Mouse (Mus musculus) thymus, adult 2 months (tissue): ENCODE data around the gene Olfr432.

Experiments used
- CTCF ChIP-seq: fragments of 200-500 bp; IDR thresholded peaks from 2 replicates; pipeline ENCODE4 v1.5.1; 2012; ENCODE audit warnings: mild to moderate bottlenecking, control low read depth, low read length, moderate library complexity, borderline replicate concordance; ENCODE audit not compliant: control insufficient read depth, poor library complexity, insufficient read depth; ENCODE audit errors: extremely low read depth
- POLR2A ChIP-seq: fragments of 200-500 bp; IDR thresholded peaks from 2 replicates; pipeline ENCODE4 v1.6.1; 2012; ENCODE audit warnings: mild to moderate bottlenecking, low read length, control low read depth, moderate library complexity; ENCODE audit not compliant: control insufficient read depth, poor library complexity, insufficient read depth; ENCODE audit errors: extremely low read depth

DNA sequence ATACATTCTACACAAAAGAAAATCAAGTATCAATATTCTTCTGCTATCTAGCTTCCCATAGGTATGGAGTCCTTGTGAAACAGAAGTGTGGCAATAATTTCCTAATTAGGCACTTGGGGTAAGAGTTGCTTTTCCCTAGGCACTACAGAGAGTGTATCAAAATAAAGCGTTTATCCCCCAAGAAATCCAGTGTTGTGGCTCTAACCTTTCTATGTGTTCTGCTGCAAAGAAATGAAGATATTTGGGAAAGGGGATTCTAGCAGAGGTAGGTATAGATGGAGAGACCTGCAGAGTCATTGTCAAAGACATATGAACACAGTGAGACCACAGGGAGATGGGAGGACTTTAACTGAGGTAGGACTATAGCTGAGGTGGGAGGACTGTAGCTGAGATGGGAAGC, 47.6 kb downstream of the Olfr432 start, which contains the start of gene Olfr427:
- TF ChIP-seq CTCF: no peak
- TF ChIP-seq POLR2A: no peak
